Mouse (Mus musculus): ENCODE results near the gene Lhfpl3. TPM values are rescaled to one million over a fixed set of nuclear protein-coding genes. Genes with fewer than 3 reads are reported as not detected.

Gene Lhfpl3
- polyA plus RNA-seq, 2 experiments from 2014 or later, result 0.16 TPM; not detected in 1

DNA sequence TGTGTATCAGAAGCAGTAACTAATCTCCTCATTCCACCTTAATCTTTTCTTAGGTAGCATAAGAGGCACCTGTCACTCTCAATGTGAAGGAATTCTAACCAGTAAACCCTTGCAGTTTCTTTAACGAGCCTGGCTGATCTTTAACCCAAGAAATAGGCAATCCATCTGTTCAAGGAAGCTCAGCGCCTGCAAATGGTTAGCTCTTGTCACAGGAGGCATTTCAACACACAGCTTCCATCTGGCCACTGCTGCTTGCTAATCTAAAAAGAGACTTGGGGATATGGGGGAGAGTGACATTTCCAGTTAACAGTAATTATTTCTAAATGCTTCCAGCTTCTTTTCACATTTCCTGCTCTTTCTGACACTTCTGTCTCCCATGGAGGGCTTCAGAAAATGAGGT lies 182.9 kb downstream of the Lhfpl3 start:
- no peak for ATAC-seq

GRCm38 (mm10) chr5:22943306-22943705 lies 197.4 kb downstream of the Lhfpl3 start:
- no peak for ATAC-seq

DNA sequence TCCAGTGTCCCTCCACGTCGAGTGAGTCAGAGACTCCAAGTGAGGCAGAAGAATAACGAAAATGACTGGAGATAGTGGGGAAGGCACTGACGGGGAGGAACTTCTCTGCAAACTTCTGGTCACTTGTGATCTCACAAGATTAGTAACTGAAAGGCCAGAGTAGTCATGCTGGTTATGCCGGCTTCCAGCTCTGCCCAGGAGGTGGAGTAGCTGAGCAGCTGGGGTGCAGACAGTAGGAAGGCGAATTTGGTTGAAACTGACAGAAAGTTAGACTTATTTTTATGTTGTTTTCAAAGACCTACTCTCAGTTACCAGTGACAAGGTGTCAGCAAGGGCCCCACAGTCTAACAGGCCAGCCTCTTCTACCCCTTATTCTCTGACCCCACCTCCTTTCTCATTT lies 217.4 kb downstream of the Lhfpl3 start:
- no peak for ATAC-seq

DNA sequence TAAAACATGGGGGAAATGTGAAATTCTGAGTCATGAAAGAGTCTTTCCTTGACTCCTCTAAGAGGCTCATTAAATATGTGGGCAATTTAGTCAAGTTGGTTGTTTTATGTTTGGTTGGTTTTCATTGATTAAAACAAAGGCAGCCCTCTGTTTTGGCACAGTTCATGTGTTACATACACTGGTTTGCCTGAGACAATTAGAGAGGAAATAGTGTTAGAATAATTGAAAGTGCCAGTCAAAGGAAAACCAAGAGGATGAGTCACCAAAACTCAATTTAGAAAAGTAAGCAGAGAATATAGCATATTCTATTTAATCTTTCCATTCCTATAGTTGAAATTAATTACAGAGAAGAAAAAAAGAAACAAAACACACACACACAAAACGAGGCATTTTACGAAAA lies 240.9 kb downstream of the Lhfpl3 start:
- no peak for ATAC-seq

GRCm38 (mm10) chr5:22999811-23000210 lies 254.0 kb downstream of the Lhfpl3 start:
- no peak for ATAC-seq

- ATAC-seq, result no peak
Measured at GRCm38 (mm10) chr5:23003123-23003797, 257.4 kb downstream of the Lhfpl3 start.

- ATAC-seq, result no peak
Measured at GRCm38 (mm10) chr5:23006207-23006606, 260.3 kb downstream of the Lhfpl3 start.

DNA sequence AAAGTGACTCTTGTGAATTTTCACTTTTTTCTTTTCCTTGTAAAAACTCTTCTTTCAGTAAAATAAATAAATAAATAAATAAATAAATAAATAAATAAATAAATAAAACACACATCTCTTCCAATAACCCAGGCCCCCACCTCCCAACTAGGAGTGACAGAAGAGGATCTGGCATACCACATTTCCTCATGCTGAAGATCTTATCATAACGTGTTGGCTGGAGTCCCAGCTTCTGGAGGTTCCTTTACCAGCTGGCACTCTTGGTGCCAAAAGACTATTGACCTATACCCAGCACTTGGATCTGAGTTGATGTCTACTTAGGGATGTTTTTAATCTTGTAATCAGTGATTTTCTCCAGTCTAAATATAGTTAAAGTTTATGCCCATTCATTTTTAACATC lies 264.6 kb downstream of the Lhfpl3 start:
- no peak for ATAC-seq

DNA sequence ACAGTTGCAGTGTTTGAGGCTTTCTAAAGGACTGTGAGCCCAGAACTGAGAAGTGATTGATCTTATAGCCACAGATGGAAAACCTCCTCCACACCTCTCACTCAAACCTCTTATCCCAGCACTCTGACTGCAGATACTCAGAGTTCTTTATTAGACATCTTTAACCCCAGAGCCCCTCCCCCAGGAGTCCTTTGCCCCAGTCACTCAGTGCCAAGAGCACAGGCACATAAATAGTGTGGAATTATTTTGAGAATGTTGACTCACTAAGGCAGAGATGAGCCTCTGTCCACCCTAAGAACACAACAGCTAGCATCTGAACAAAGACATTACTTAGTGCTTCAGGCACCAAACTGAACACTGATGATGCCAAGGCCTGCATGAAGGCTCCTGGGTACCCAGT lies 268.1 kb downstream of the Lhfpl3 start:
- ATAC-seq, result no peak

DNA sequence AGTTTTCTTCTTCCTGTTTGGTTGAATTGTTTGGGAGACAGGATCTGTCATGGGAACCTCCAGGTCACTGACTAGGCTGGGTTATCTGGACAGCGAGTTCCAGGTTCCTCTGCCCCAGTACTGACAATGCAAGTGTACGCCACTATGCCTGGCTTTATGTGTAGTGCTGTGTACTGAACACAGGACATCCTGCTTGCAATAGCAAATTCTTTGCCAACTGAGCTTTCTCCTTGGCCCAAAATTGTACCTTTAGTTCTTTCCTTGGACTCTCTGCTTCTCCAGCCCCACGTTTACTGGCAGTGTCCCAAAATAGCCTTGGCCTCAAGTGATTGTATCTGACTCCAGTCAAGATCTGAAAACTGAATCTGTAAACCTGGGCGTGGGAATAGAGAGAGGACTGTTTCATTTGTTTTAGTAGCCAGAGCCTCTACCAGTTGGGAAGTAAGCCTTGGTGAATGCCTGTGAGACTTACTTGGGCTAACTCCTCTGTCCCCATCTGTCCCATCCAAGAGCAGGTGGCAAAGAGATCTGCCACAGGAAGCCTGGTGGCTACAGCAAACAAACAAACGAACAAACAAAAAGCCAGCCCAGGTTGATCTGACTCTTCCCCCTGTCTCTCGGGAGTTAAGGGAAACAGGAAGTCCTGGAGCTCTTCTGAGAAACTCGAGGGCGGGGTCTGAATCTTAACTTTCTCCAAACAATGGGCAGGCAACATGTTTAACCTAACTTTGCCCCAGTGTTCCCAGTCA lies 269.9 kb downstream of the Lhfpl3 start:
- ATAC-seq, result no peak

DNA sequence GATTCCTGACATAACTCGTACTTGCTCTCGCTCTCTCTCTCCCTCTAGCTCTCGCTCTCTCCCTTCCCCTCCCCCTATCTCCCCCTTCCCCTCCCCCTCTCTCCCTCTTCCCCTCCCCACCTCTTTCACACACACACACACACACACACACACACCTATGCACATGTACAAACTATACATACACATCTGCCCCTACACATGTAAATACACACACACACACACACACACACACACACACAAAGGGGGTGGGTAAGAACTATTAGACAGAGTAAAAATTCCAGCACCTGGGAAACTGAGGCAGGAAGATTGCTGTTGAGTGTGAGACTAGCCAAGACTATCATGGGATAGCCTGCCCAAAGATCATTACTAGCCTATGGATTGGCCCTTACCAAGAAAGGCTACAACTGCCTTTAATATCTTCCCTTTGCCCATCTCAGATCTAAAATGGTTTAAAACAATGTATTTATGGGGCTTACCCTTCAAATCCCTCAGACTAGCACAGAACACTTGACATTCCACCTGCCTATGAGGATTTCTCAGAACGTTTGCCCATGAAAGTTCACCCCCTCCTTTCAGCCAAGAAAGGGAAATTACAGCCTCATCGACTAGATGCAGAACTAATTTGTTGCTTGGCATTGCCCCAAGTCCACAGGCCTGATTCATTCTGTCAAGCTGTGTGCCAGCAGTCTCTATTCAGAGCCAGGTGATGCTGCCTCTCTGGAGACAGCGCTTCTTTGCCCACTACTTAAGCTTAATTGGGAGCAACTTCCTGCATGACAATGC lies 289.3 kb downstream of the Lhfpl3 start:
- ATAC-seq, result no peak

- ATAC-seq, result no peak
Measured at GRCm38 (mm10) chr5:23035727-23036029, 289.8 kb downstream of the Lhfpl3 start.

GRCm38 (mm10) chr5:23040429-23040828 lies 294.6 kb downstream of the Lhfpl3 start:
- no peak for ATAC-seq

- ATAC-seq, result no peak
Measured at GRCm38 (mm10) chr5:23042862-23043261, 297.0 kb downstream of the Lhfpl3 start.

- no peak for ATAC-seq
Measured at GRCm38 (mm10) chr5:23049083-23049663, 303.3 kb downstream of the Lhfpl3 start.

DNA sequence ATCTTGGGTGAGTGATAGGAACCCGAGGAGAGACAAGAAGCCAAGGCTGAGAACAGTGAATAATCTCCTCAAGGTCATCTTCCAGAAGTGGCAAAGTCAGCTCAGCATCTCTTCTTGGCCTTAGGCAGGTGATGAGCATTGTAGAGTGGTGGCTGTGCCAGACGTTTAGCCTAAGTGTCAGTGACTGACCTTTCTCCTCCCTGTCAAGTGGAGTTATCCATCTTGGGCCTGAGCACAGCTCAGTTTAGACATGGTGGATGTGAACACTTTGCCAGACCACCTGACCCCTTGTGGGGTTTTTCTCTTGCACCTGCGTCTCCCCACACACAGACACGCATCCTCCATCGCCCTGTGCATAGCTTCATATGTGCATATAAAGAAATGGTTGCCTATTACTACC lies 305.6 kb downstream of the Lhfpl3 start:
- ATAC-seq, result no peak

DNA sequence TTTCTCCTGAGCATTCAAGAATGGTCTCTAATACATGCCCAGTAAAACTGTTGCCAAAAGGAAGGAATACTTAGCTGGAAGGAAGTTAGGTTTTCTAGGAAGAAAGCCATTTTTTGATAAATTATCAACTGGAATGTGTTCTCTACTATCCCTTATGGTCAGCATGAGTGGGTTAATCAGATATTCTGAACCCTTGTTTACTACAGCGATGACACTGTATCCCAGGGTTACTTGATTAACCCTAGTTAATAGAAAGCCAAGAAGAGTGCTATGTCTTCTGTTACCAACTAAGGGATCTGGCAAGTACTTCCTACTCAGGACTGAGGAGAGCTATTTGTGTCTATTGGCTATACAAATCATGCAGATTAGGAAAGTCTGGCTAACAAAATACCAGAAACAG lies 349.0 kb downstream of the Lhfpl3 start:
- no peak for ATAC-seq

DNA sequence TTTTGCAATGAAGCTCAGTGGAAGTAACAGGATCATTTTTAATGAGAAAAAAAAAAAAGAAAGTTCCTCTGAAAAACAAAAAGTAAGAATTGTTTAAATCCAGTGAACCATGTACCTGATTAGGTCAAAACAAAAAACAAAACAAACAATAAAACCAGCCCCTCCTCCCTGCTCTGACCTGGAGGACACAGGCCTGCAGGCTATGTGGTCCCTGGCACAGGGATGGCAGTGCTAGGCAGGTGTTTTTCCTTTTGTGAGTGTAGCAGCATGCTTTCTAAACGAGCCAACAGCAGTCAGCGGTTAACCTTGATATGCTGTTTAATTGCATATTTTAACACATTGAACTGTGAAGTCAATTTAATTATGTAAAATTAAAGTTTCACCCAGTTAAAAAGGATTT lies 360.7 kb downstream of the Lhfpl3 start:
- no peak for ATAC-seq

DNA sequence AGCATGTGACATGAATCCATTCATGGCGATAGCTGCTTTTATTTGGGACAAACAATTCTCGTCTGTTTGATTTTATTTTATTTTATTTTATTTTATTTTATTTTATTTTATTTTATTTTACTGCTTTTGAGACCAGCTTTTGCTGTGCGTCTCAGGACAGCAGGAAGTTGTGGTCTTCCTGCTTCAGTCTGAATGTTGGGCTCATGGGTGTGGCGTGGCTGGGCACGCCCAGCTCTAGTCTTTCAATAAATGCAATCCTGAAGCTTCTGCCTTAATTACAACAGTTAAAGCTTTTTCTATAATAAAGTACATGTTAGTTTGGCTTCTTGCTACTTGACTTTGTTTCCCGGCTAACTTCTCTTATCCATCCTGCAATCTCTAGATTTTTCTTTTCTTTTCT lies 365.4 kb downstream of the Lhfpl3 start:
- ATAC-seq, result no peak

- no peak for ATAC-seq
Measured at GRCm38 (mm10) chr5:23114249-23114648, 368.4 kb downstream of the Lhfpl3 start.

- ATAC-seq, result no peak
Measured at GRCm38 (mm10) chr5:23126851-23127250, 381.0 kb downstream of the Lhfpl3 start.

DNA sequence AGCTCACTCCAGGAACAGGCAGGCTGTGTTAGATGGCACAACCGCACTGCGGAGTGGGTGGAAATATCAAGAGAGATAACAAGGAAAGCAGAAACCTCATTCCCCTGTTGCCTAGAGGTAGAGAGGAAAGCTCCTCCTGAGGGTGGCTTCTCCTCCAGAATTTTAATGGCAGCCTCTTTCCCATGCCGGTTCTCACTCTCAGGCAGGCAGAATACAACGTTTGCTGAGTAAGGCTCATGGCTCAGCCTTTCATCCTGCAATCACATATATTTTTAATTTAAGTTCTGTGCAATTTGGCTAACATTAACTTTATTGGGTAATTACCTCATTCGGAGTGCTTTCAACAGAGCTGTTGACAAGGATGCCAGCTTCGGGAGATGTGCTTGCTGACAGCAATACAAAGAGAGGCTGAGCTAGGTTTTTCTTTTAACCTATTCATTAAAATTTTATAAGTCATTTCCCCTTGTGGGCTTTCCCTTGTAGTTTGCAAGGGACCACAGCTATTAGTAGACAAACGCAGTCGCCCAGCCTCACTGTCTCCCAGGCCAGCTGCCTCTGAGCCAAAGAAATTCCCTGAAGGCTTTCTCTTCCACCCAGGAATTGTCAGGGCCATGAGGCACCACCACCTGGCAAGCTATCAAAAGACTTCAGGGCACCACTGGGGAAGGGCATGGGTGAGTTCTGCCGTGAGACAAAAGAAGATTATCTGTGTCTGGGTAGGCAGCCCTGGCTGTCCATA lies 394.5 kb downstream of the Lhfpl3 start:
- no peak for ATAC-seq

GRCm38 (mm10) chr5:23153210-23153609 lies 407.4 kb downstream of the Lhfpl3 start:
- no peak for ATAC-seq
